Mouse (Mus musculus): ENCODE data around the gene Angptl1. TPM values are rescaled to one million over a fixed set of nuclear protein-coding genes. Genes with fewer than 3 reads are reported as not detected.

The Angptl1 gene
- polyA plus RNA-seq, 1 experiment from 2014 or later: 0.44 TPM

GRCm38 (mm10) chr1:156838695-156839094 is 333 bp downstream of the Angptl1 start:
- H3K4me1 ChIP-seq (ENCODE audit: control insufficient read depth, insufficient read depth, low read length): peaks cover 12% of the 10 kb centered on the region
- H3K9me3 ChIP-seq (replicated peaks; ENCODE audit: control insufficient read depth, low read length, poor library complexity, severe bottlenecking): no peaks in the 10 kb centered on the region
- no peaks in the 10 kb centered on the region for H3K36me3 ChIP-seq (ENCODE audit: control insufficient read depth, insufficient read depth, low read length)
- peak overlapping the region; percentile 50; the same call in 1 of the 2 replicates for H3K27ac ChIP-seq (ENCODE audit: low read length)
- WGBS: 7% methylated on average over 6 of the region's 6 CpGs
- H3K27me3 ChIP-seq (ENCODE audit: control insufficient read depth, insufficient read depth, low read depth, low read length): no peaks in the 10 kb centered on the region
- H3K9ac ChIP-seq (ENCODE audit: low read depth, low read length): no peak overlapping the region
- peak; percentile 45; the same call in 1 of the 2 replicates for ATAC-seq
- no peak overlapping the region for H3K4me3 ChIP-seq (ENCODE audit: low read depth, low read length)
- H3K4me2 ChIP-seq (ENCODE audit: low read length): peak overlapping the region; percentile 35

DNA sequence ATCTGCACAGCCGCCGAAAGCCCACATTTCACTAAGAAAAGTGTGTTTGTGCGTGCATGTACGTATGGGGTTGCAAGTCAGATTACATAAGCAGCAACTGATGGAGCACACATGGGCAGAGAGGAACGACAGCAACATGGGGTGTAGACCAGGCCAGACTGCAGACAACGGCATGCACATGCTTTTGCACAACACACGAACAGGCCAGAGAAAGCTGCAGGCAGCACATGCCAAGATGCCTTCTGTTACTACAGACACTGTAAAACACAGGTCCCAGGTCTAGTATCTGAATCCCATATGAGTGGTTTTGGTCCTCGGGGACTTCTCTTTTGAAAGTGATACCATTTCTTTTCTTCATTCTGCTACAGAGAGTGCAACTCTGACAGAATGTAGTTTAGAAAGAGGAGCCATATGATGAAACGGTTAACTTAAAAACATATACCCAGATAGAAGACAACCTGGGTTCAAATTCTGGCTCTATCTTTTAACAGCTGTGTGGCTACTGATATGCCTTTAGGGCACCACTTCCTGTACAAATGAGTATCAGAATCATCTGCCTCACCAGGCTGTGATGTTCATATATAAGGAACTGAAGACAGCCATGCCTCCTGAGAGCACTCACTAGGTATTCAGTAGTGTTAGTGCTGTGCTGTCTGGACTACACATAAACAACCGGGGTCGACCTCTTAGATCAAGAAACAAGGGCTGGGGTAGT is 3.4 kb downstream of the Angptl1 start:
- ATAC-seq: no peak
- Histone ChIP-seq H3K4me3 (ENCODE audit: low read depth, low read length) (no peak overlapping the region), H3K9ac (ENCODE audit: low read depth, low read length) (no peak overlapping the region), H3K9me3 (replicated peaks; ENCODE audit: control insufficient read depth, low read length, poor library complexity, severe bottlenecking) (no peaks in the 10 kb centered on the region), H3K36me3 (ENCODE audit: control insufficient read depth, insufficient read depth, low read length) (no peaks in the 10 kb centered on the region), H3K27me3 (ENCODE audit: control insufficient read depth, insufficient read depth, low read depth, low read length) (no peaks in the 10 kb centered on the region), H3K27ac (ENCODE audit: low read length) (no peak overlapping the region), H3K4me2 (ENCODE audit: low read length) (no peak overlapping the region), H3K4me1 (ENCODE audit: control insufficient read depth, insufficient read depth, low read length) (peaks cover 12% of the 10 kb centered on the region)
- 88% methylated on average over 11 of the region's 11 CpGs for WGBS

- no peak overlapping the region for H3K4me3 ChIP-seq (ENCODE audit: low read depth, low read length)
- WGBS: 80% methylated on average over 4 of the region's 4 CpGs
Observed at GRCm38 (mm10) chr1:156847098-156847497, 8.7 kb downstream of the Angptl1 start.

GRCm38 (mm10) chr1:156852409-156852808 is 14.0 kb downstream of the Angptl1 start:
- H3K27ac ChIP-seq (ENCODE audit: low read length): no peak overlapping the region
- no peaks in the 10 kb centered on the region for H3K9me3 ChIP-seq (replicated peaks; ENCODE audit: control insufficient read depth, low read length, poor library complexity, severe bottlenecking)
- H3K4me2 ChIP-seq (ENCODE audit: low read length): no peak overlapping the region
- no peaks in the 10 kb centered on the region for H3K36me3 ChIP-seq (ENCODE audit: control insufficient read depth, insufficient read depth, low read length)
- no peak overlapping the region for H3K4me3 ChIP-seq (ENCODE audit: low read depth, low read length)
- no peaks in the 10 kb centered on the region for H3K4me1 ChIP-seq (ENCODE audit: control insufficient read depth, insufficient read depth, low read length)
- H3K27me3 ChIP-seq (ENCODE audit: control insufficient read depth, insufficient read depth, low read depth, low read length): no peaks in the 10 kb centered on the region
- no peak overlapping the region for H3K9ac ChIP-seq (ENCODE audit: low read depth, low read length)
- WGBS: 86% methylated on average over 9 of the region's 9 CpGs
- ATAC-seq: no peak

More at GRCm38 (mm10) chr1:156847098-156847497, 8.7 kb downstream of the Angptl1 start:
- Histone ChIP-seq H3K27ac (ENCODE audit: low read length) (no peak overlapping the region), H3K9ac (ENCODE audit: low read depth, low read length) (no peak overlapping the region), H3K36me3 (ENCODE audit: control insufficient read depth, insufficient read depth, low read length) (no peaks in the 10 kb centered on the region), H3K9me3 (replicated peaks; ENCODE audit: control insufficient read depth, low read length, poor library complexity, severe bottlenecking) (no peaks in the 10 kb centered on the region), H3K27me3 (ENCODE audit: control insufficient read depth, insufficient read depth, low read depth, low read length) (no peaks in the 10 kb centered on the region), H3K4me2 (ENCODE audit: low read length) (no peak overlapping the region), H3K4me1 (ENCODE audit: control insufficient read depth, insufficient read depth, low read length) (no peaks in the 10 kb centered on the region)
- ATAC-seq: no peak

DNA sequence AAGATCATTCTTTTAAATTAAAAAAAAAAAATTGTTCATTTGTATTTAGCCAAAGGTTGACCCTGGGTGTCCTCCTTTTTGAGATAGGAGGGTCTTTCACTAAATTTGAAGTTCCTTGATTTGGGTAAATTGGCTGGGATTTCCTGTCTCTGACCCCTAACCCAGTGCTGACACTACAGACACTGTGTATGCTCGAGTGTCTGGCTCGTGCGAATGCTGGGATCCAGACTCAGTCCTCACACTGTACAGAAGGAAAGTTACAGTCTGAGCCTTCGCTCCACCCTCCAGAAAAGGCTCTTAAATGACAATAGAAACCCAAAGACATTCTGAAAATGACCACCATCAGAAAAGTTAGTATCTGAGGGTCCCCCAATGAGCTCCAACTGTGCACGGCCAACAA is 14.5 kb downstream of the Angptl1 start:
- no peak for ATAC-seq
- Histone ChIP-seq H3K9ac (ENCODE audit: low read depth, low read length) (no peak overlapping the region), H3K27ac (ENCODE audit: low read length) (no peak overlapping the region), H3K36me3 (ENCODE audit: control insufficient read depth, insufficient read depth, low read length) (no peaks in the 10 kb centered on the region), H3K9me3 (replicated peaks; ENCODE audit: control insufficient read depth, low read length, poor library complexity, severe bottlenecking) (no peaks in the 10 kb centered on the region), H3K27me3 (ENCODE audit: control insufficient read depth, insufficient read depth, low read depth, low read length) (no peaks in the 10 kb centered on the region), H3K4me1 (ENCODE audit: control insufficient read depth, insufficient read depth, low read length) (no peaks in the 10 kb centered on the region), H3K4me3 (ENCODE audit: low read depth, low read length) (no peak overlapping the region), H3K4me2 (ENCODE audit: low read length) (no peak overlapping the region)
- WGBS: 80% methylated on average over 5 of the region's 5 CpGs

- WGBS: 96% methylated on average over 4 of the region's 4 CpGs
- ATAC-seq: no peak
- H3K36me3 ChIP-seq (ENCODE audit: control insufficient read depth, insufficient read depth, low read length): no peaks in the 10 kb centered on the region
- H3K4me1 ChIP-seq (ENCODE audit: control insufficient read depth, insufficient read depth, low read length): no peaks in the 10 kb centered on the region
- no peaks in the 10 kb centered on the region for H3K9me3 ChIP-seq (replicated peaks; ENCODE audit: control insufficient read depth, low read length, poor library complexity, severe bottlenecking)
- H3K4me3 ChIP-seq (ENCODE audit: low read depth, low read length): no peak overlapping the region
- no peak overlapping the region for H3K4me2 ChIP-seq (ENCODE audit: low read length)
- no peaks in the 10 kb centered on the region for H3K27me3 ChIP-seq (ENCODE audit: control insufficient read depth, insufficient read depth, low read depth, low read length)
- no peak overlapping the region for H3K9ac ChIP-seq (ENCODE audit: low read depth, low read length)
- H3K27ac ChIP-seq (ENCODE audit: low read length): no peak overlapping the region
Observed at GRCm38 (mm10) chr1:156854558-156854957, 16.2 kb downstream of the Angptl1 start.

GRCm38 (mm10) chr1:156856666-156857065 is 18.3 kb downstream of the Angptl1 start:
- Histone ChIP-seq H3K36me3 (ENCODE audit: control insufficient read depth, insufficient read depth, low read length) (no peaks in the 10 kb centered on the region), H3K9ac (ENCODE audit: low read depth, low read length) (no peak overlapping the region), H3K9me3 (replicated peaks; ENCODE audit: control insufficient read depth, low read length, poor library complexity, severe bottlenecking) (no peaks in the 10 kb centered on the region), H3K27me3 (ENCODE audit: control insufficient read depth, insufficient read depth, low read depth, low read length) (no peaks in the 10 kb centered on the region), H3K4me2 (ENCODE audit: low read length) (no peak overlapping the region), H3K4me3 (ENCODE audit: low read depth, low read length) (no peak overlapping the region), H3K4me1 (ENCODE audit: control insufficient read depth, insufficient read depth, low read length) (no peaks in the 10 kb centered on the region), H3K27ac (ENCODE audit: low read length) (no peak overlapping the region)
- ATAC-seq: no peak
- 58% methylated on average over 2 of the region's 2 CpGs for WGBS

GRCm38 (mm10) chr1:156859156-156859555 is 20.8 kb downstream of the Angptl1 start:
- WGBS: 92% methylated on average over 2 of the region's 2 CpGs
- no peaks in the 10 kb centered on the region for H3K27me3 ChIP-seq (ENCODE audit: control insufficient read depth, insufficient read depth, low read depth, low read length)
- no peak overlapping the region for H3K4me3 ChIP-seq (ENCODE audit: low read depth, low read length)
- no peaks in the 10 kb centered on the region for H3K36me3 ChIP-seq (ENCODE audit: control insufficient read depth, insufficient read depth, low read length)
- H3K9ac ChIP-seq (ENCODE audit: low read depth, low read length): no peak overlapping the region
- H3K9me3 ChIP-seq (replicated peaks; ENCODE audit: control insufficient read depth, low read length, poor library complexity, severe bottlenecking): no peaks in the 10 kb centered on the region
- H3K27ac ChIP-seq (ENCODE audit: low read length): no peak overlapping the region
- H3K4me2 ChIP-seq (ENCODE audit: low read length): no peak overlapping the region
- peaks cover 7% of the 10 kb centered on the region; the same call in 1 of the 2 replicates for H3K4me1 ChIP-seq (ENCODE audit: control insufficient read depth, insufficient read depth, low read length)
- ATAC-seq: no peak

- Histone ChIP-seq H3K4me1 (ENCODE audit: control insufficient read depth, insufficient read depth, low read length) (peaks cover 8% of the 10 kb centered on the region; the same call in 1 of the 2 replicates), H3K36me3 (ENCODE audit: control insufficient read depth, insufficient read depth, low read length) (no peaks in the 10 kb centered on the region), H3K4me3 (ENCODE audit: low read depth, low read length) (no peak overlapping the region), H3K4me2 (ENCODE audit: low read length) (no peak overlapping the region), H3K9me3 (replicated peaks; ENCODE audit: control insufficient read depth, low read length, poor library complexity, severe bottlenecking) (no peaks in the 10 kb centered on the region), H3K27me3 (ENCODE audit: control insufficient read depth, insufficient read depth, low read depth, low read length) (no peaks in the 10 kb centered on the region), H3K9ac (ENCODE audit: low read depth, low read length) (no peak overlapping the region), H3K27ac (ENCODE audit: low read length) (no peak overlapping the region)
- ATAC-seq: no peak
- WGBS: 85% methylated on average over 2 of the region's 2 CpGs
Observed at GRCm38 (mm10) chr1:156859711-156860250, 21.4 kb downstream of the Angptl1 start.

All from midbrain, embryonic 16.5 days (tissue).